Mouse (Mus musculus) hindbrain, embryonic 16.5 days (tissue): ENCODE data around the gene Med25. TPM values are rescaled to one million over a fixed set of nuclear protein-coding genes. Genes with fewer than 3 reads are reported as not detected.
A peak's percentile ranks its signal among the peaks of the same experiment; 100 is the strongest.

Source experiments
- ATAC-seq: fragments of 200-750 bp; cut with Nextera tagmentation; 2 replicates; pipeline ENCODE4 v1.8.0; 2017; ENCODE audit warnings: moderate TSS enrichment, moderate library complexity
- H3K27ac ChIP-seq: fragments of 300-500 bp; sonication (generic); 2 replicates; pipeline ENCODE4 v1.5.1; 2014; ENCODE audit warnings: low read depth, mild to moderate bottlenecking, control low read depth, low read length, moderate library complexity
- H3K27me3 ChIP-seq: fragments of 300-500 bp; sonication (generic); replicated peaks from 2 replicates; pipeline ENCODE4 v1.6.1; 2014; ENCODE audit warnings: low read length; ENCODE audit not compliant: control insufficient read depth, insufficient read depth
- H3K36me3 ChIP-seq: fragments of 300-500 bp; sonication (generic); 2 replicates; pipeline ENCODE4 v1.6.1; 2014; ENCODE audit warnings: mild to moderate bottlenecking, low read length, moderate library complexity, mixed read lengths; ENCODE audit not compliant: control insufficient read depth, insufficient read depth
- H3K4me1 ChIP-seq: fragments of 300-500 bp; sonication (generic); 2 replicates; pipeline ENCODE4 v1.6.1; 2014; ENCODE audit warnings: low read depth, low read length; ENCODE audit not compliant: control insufficient read depth, insufficient read depth
- H3K4me2 ChIP-seq: fragments of 300-500 bp; sonication (generic); 2 replicates; pipeline ENCODE4 v1.6.1; 2014; ENCODE audit warnings: mild to moderate bottlenecking, low read length, control low read depth, moderate library complexity
- H3K4me3 ChIP-seq: fragments of 300-500 bp; sonication (generic); 2 replicates; pipeline ENCODE4 v1.5.1; 2014; ENCODE audit warnings: mild to moderate bottlenecking, low read length, control low read depth, moderate library complexity
- H3K9ac ChIP-seq: fragments of 300-500 bp; sonication (generic); 2 replicates; pipeline ENCODE4 v1.6.1; 2014; ENCODE audit warnings: low read depth, mild to moderate bottlenecking, control low read depth, low read length, moderate library complexity
- H3K9me3 ChIP-seq: fragments of 300-500 bp; sonication (generic); 2 replicates; pipeline ENCODE4 v1.6.1; 2014; ENCODE audit warnings: mild to moderate bottlenecking, low read length, moderate library complexity; ENCODE audit not compliant: control insufficient read depth
- WGBS: fragments of 180-500 bp; shearing (Covaris S2); extraction: QIAGEN DNeasy Blood & Tissue Kit; methylation state at CpG from one replicate; pipeline ENCODE4 v1.1.7; 2014; 5-methylcytosine and 5-hydroxymethylcytosine counted together
- polyA plus RNA-seq: library from polyadenylated mRNA; unstranded; fragments of >200 nt; fragmentation: Nextera tagmentation; extraction: Ambion mirVana; gene quantifications from 2 replicates; pipeline ENCODE4 v1.2.1, GENCODE M21; 2015

Med25 gene
- polyA plus RNA-seq, 1 experiment from 2014 or later = 136 TPM

- ATAC-seq = peak; percentile 35; the same call in 1 of the 2 replicates
- Histone ChIP-seq H3K4me3 (no peak overlapping the region), H3K27me3 (no peaks in the 10 kb centered on the region), H3K36me3 (peaks cover 36% of the 10 kb centered on the region), H3K9me3 (no peaks in the 10 kb centered on the region), H3K9ac (peak overlapping the region; percentile 43), H3K4me1 (peaks cover 33% of the 10 kb centered on the region), H3K4me2 (no peak overlapping the region), H3K27ac (0 out of 2 replicates have a peak overlapping the region, but pooled peaks have one; percentile 23)
- 60% methylated on average over 22 of the region's 22 CpGs for WGBS
Measured at GRCm38 (mm10) chr7:44860576-44861428, 31.7 kb downstream of the Med25 start.

GRCm38 (mm10) chr7:44859896-44860295 is 32.6 kb downstream of the Med25 start:
- 92% methylated on average over 11 of the region's 11 CpGs for WGBS

GRCm38 (mm10) chr7:44857905-44858304 is 34.6 kb downstream of the Med25 start:
- Histone ChIP-seq H3K27me3 (no peaks in the 10 kb centered on the region), H3K36me3 (peaks cover 13% of the 10 kb centered on the region), H3K4me1 (peaks cover 31% of the 10 kb centered on the region), H3K4me3 (peak overlapping the region; percentile 80), H3K4me2 (peak overlapping the region; percentile 90), H3K9ac (peak overlapping the region; percentile 86), H3K27ac (peak overlapping the region; percentile 96), H3K9me3 (no peaks in the 10 kb centered on the region)
- ATAC-seq = no peak
- WGBS = 30% methylated on average over 8 of the region's 8 CpGs

More at GRCm38 (mm10) chr7:44859896-44860295, 32.6 kb downstream of the Med25 start:
- H3K9ac ChIP-seq = no peak overlapping the region
- no peaks in the 10 kb centered on the region for H3K27me3 ChIP-seq
- ATAC-seq = no peak
- H3K4me3 ChIP-seq = no peak overlapping the region
- no peak overlapping the region for H3K27ac ChIP-seq
- no peak overlapping the region for H3K4me2 ChIP-seq
- H3K4me1 ChIP-seq = peaks cover 25% of the 10 kb centered on the region
- H3K9me3 ChIP-seq = no peaks in the 10 kb centered on the region
- H3K36me3 ChIP-seq = peaks cover 33% of the 10 kb centered on the region

GRCm38 (mm10) chr7:44857042-44857552 is 35.4 kb downstream of the Med25 start, which contains the start of gene Pnkp:
Pnkp (plus strand) TSS chr7:44857139.
- Histone ChIP-seq H3K9me3 (no peaks in the 10 kb centered on the region), H3K4me1 (peaks cover 31% of the 10 kb centered on the region), H3K36me3 (peaks cover 5% of the 10 kb centered on the region; the same call in 1 of the 2 replicates), H3K4me2 (peak within 1 kb of the TSS; percentile 90), H3K4me3 (peak within 1 kb of the TSS; percentile 80), H3K27me3 (no peaks in the 10 kb centered on the region), H3K27ac (peak within 1 kb of the TSS; percentile 96), H3K9ac (peak within 1 kb of the TSS; percentile 86)
- WGBS = under 1% methylated on average over 32 of the region's 32 CpGs
- peak; percentile 73 for ATAC-seq

GRCm38 (mm10) chr7:44856265-44856916 is 36.1 kb downstream of the Med25 start:
- H3K4me1 ChIP-seq = peaks cover 31% of the 10 kb centered on the region
- ATAC-seq = no peak
- 72% methylated on average over 9 of the region's 9 CpGs for WGBS

GRCm38 (mm10) chr7:44855036-44855435 is 37.5 kb downstream of the Med25 start:
- Histone ChIP-seq H3K27me3 (no peaks in the 10 kb centered on the region), H3K4me1 (peaks cover 34% of the 10 kb centered on the region), H3K9ac (peak overlapping the region; percentile 64), H3K36me3 (no peaks in the 10 kb centered on the region), H3K9me3 (no peaks in the 10 kb centered on the region), H3K4me3 (peak overlapping the region; percentile 40), H3K4me2 (peak overlapping the region; percentile 72), H3K27ac (peak overlapping the region; percentile 87)
- ATAC-seq = no peak
- WGBS = 34% methylated on average over 10 of the region's 10 CpGs

More at GRCm38 (mm10) chr7:44856265-44856916, 36.1 kb downstream of the Med25 start:
- H3K4me2 ChIP-seq = peak overlapping the region; percentile 90
- no peaks in the 10 kb centered on the region for H3K27me3 ChIP-seq
- H3K27ac ChIP-seq = peak overlapping the region; percentile 96
- peak overlapping the region; percentile 80 for H3K4me3 ChIP-seq
- H3K36me3 ChIP-seq = peaks cover under 1% of the 10 kb centered on the region; the same call in 1 of the 2 replicates
- no peak overlapping the region; the same call in 1 of the 2 replicates for H3K9ac ChIP-seq
- no peaks in the 10 kb centered on the region for H3K9me3 ChIP-seq

GRCm38 (mm10) chr7:44854356-44855031 is 38.0 kb downstream of the Med25 start:
- 0 out of 2 replicates have a peak, but pooled peaks have one; percentile 1 for ATAC-seq
- Histone ChIP-seq H3K4me3 (peak overlapping the region; percentile 40), H3K4me1 (peaks cover 34% of the 10 kb centered on the region)

GRCm38 (mm10) chr7:44853596-44854355 is 38.7 kb downstream of the Med25 start:
- H3K9me3 ChIP-seq = no peaks in the 10 kb centered on the region
- 22% methylated on average over 26 of the region's 26 CpGs for WGBS
- no peaks in the 10 kb centered on the region for H3K36me3 ChIP-seq
- no peaks in the 10 kb centered on the region for H3K27me3 ChIP-seq
- peaks cover 34% of the 10 kb centered on the region for H3K4me1 ChIP-seq
- peak overlapping the region; percentile 64 for H3K9ac ChIP-seq
- no peak for ATAC-seq
- H3K4me3 ChIP-seq = peak overlapping the region; percentile 40
- peak overlapping the region; percentile 87 for H3K27ac ChIP-seq
- H3K4me2 ChIP-seq = peak overlapping the region; percentile 72

More at GRCm38 (mm10) chr7:44854356-44855031, 38.0 kb downstream of the Med25 start:
- no peaks in the 10 kb centered on the region for H3K27me3 ChIP-seq
- no peaks in the 10 kb centered on the region for H3K9me3 ChIP-seq
- peak overlapping the region; percentile 72 for H3K4me2 ChIP-seq
- WGBS = 2% methylated on average over 45 of the region's 45 CpGs
- peak overlapping the region; percentile 64 for H3K9ac ChIP-seq
- no peaks in the 10 kb centered on the region for H3K36me3 ChIP-seq
- peak overlapping the region; percentile 87 for H3K27ac ChIP-seq
